Mouse (Mus musculus): ENCODE data around the gene Gja3.

GRCm38 (mm10) chr14:57057563-57058321, at the start of gene Gja3:
- TF ChIP-seq CTCF (IDR thresholded peaks at IDR 0.05; ENCODE audit: low read depth, low read length) (no peak), POLR2AphosphoS5 (IDR thresholded peaks at IDR 0.05; ENCODE audit: insufficient replicate concordance, low read depth, low read length) (no peak), TAL1 (conservative IDR thresholded peaks at IDR 0.05; ENCODE audit: low read depth, low read length) (no peak), GATA1 (IDR thresholded peaks at IDR 0.05; ENCODE audit: borderline replicate concordance, low read length) (no peak), GATA2 (IDR thresholded peaks at IDR 0.05; ENCODE audit: borderline replicate concordance, low read depth, low read length) (no peak)

Measured in G1E (cell line).